Mouse (Mus musculus): ENCODE measurements around the gene Comp. TPM values are rescaled to one million over a fixed set of nuclear protein-coding genes. Genes with fewer than 3 reads are reported as not detected.
A peak's percentile ranks its signal among the peaks of the same experiment; 100 is the strongest.

The Comp gene
- total and polyA plus RNA-seq, 3 experiments = 0.15 TPM; not detected in 2

DNA sequence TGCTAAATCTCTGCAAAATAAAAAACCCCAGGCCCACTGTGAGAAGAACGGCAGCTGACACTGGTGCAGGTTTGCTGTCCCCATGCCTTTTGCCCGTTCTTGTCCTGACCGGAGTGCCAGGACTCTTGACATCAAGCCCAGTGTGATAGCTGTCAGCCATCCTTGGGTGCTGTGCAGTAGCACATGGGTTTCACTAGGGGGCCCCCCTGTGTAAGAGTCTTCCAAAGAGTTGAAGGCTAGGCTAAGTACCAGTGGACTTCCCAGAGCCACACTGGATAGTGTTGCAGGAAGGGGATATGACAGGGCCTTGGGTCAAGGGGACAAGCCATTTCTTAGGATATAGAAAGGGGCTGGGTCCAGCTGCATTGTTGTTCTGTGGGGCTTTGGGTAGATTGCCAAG is 9.9 kb downstream of the Comp start:
- H3K9me3 ChIP-seq (replicated peaks) = no peaks in the 10 kb centered on the region
- H3K4me1 ChIP-seq (ENCODE audit: insufficient read depth, low read depth, low read length) = peaks cover 17% of the 10 kb centered on the region
- DNase-seq (ENCODE audit: low spot score) (peak; percentile 78), ATAC-seq (ENCODE audit: extremely low read depth, insufficient number of reproducible peaks, low FRiP score, poor library complexity, severe bottlenecking) (0 out of 2 replicates have a peak, but pooled peaks have one; percentile 22)
- peak; percentile 66; the same call in 1 of the 2 replicates for TF ChIP-seq CTCF (IDR thresholded peaks at IDR 0.05; ENCODE audit: low read depth, low read length)
- TF ChIP-seq POLR2AphosphoS5 (IDR thresholded peaks at IDR 0.05; ENCODE audit: insufficient replicate concordance, low read depth, low read length) = no peak
- H3K36me3 ChIP-seq (replicated peaks) = peaks cover 46% of the 10 kb centered on the region
- peaks cover 21% of the 10 kb centered on the region for H3K27me3 ChIP-seq (ENCODE audit: insufficient read depth, low read length)
- no peak overlapping the region for H3K4me3 ChIP-seq (ENCODE audit: low read depth, low read length)

DNA sequence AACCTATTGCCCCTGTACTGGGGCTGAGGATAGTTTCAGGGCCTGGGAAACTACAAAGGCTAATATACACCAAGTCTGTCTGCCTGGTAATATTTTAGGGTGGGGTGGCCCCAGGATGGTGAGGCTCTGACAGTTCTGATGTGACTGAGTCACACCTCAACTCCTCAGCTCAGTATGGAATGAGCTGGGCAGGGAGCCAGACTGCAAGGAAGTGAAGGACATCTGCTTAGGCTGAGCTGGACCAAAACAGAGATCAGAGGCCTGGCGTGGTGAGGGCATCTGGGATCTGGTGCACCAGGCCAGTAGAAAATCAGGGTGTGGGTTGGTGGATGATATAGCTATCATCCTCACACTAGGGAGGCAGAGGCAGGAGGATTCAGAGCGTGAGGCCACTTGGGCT is 16.3 kb downstream of the Comp start:
- TF ChIP-seq GATA1 (IDR thresholded peaks at IDR 0.05; ENCODE audit: borderline replicate concordance, low read length) (no peak), TAL1 (conservative IDR thresholded peaks at IDR 0.05; ENCODE audit: low read depth, low read length) (no peak), POLR2AphosphoS5 (IDR thresholded peaks at IDR 0.05; ENCODE audit: insufficient replicate concordance, low read depth, low read length) (no peak)
- Histone ChIP-seq H3K36me3 (replicated peaks) (peaks cover 81% of the 10 kb centered on the region), H3K27me3 (ENCODE audit: insufficient read depth, low read length) (no peaks in the 10 kb centered on the region), H3K9me3 (replicated peaks) (no peaks in the 10 kb centered on the region), H3K4me1 (ENCODE audit: insufficient read depth, low read depth, low read length) (no peaks in the 10 kb centered on the region), H3K4me3 (ENCODE audit: low read depth, low read length) (no peak overlapping the region)
- ATAC-seq (ENCODE audit: extremely low read depth, insufficient number of reproducible peaks, low FRiP score, poor library complexity, severe bottlenecking) = no peak
- DNase-seq (ENCODE audit: low spot score) = no peak

DNA sequence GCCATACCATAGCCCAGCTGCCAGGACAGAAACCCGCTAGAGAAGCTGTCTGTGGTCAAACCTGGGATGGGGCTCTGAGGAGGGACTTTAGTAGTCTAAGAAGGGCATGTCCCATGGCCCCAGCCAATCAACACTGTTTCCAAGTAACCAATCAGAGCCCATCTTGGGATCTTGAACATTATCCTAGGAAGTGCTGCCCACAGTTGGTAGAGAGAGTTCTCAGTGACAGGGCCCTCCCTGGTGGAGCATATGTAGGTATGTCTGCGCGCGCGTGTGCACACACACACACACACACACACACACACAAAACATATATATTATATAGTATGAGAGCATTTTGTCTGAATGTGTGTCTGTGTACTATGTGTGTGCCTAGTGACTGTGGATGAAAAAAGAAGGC is 19.7 kb downstream of the Comp start:
- TF ChIP-seq POLR2AphosphoS5 (IDR thresholded peaks at IDR 0.05; ENCODE audit: insufficient replicate concordance, low read depth, low read length) (no peak), GATA2 (IDR thresholded peaks at IDR 0.05; ENCODE audit: borderline replicate concordance, low read depth, low read length) (no peak), CTCF (IDR thresholded peaks at IDR 0.05; ENCODE audit: low read depth, low read length) (no peak), GATA1 (IDR thresholded peaks at IDR 0.05; ENCODE audit: borderline replicate concordance, low read length) (no peak), TAL1 (conservative IDR thresholded peaks at IDR 0.05; ENCODE audit: low read depth, low read length) (no peak)
- Histone ChIP-seq H3K27me3 (ENCODE audit: insufficient read depth, low read length) (no peaks in the 10 kb centered on the region), H3K4me3 (ENCODE audit: low read depth, low read length) (no peak overlapping the region), H3K36me3 (replicated peaks) (peaks cover 69% of the 10 kb centered on the region), H3K9me3 (replicated peaks) (no peaks in the 10 kb centered on the region), H3K4me1 (ENCODE audit: insufficient read depth, low read depth, low read length) (no peaks in the 10 kb centered on the region)
- DNase-seq (ENCODE audit: low spot score) = no peak
- ATAC-seq (ENCODE audit: extremely low read depth, insufficient number of reproducible peaks, low FRiP score, poor library complexity, severe bottlenecking) = no peak

DNA sequence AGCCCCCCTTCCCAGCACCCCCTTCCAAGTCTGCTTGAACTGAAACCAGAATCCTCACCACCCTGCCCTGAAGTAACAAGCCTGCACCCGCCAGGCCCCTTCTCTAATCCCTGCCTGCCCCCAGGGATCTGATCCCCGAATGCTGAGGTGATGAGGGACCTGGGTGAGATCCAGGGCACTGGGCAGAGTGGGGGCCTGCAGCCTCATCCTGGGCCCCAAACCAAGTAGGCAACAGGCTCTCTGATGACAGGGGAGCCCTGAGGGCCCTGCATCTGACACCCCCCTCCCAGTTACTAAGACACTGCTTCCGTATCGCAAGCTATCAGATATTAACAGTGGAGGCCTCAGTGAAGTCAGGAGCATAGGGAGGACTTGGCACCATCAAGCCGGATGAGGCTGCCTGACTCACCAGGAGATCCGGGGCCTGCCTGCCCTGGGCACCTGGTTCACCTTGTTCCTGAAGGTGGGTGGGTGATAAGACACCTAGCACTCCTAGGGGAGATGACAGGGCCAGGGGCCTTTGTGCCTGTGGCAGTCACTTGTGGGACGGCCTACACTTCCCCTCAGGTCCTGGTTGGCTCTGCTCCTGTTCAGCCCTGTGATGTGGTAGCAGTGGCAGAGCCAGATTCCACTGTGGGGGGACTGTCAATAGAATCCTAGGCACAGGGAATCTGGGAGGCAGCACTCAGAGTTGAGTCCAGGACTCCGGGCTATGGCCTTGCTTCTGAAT is 21.1 kb downstream of the Comp start:
- no peak overlapping the region for H3K4me3 ChIP-seq (ENCODE audit: low read depth, low read length)
- ATAC-seq (ENCODE audit: extremely low read depth, insufficient number of reproducible peaks, low FRiP score, poor library complexity, severe bottlenecking) (no peak), DNase-seq (ENCODE audit: low spot score) (no peak)
- H3K27me3 ChIP-seq (ENCODE audit: insufficient read depth, low read length) = no peaks in the 10 kb centered on the region
- no peaks in the 10 kb centered on the region for H3K4me1 ChIP-seq (ENCODE audit: insufficient read depth, low read depth, low read length)
- peaks cover 63% of the 10 kb centered on the region for H3K36me3 ChIP-seq (replicated peaks)
- no peak for TF ChIP-seq CTCF (IDR thresholded peaks at IDR 0.05; ENCODE audit: low read depth, low read length)
- no peak for TF ChIP-seq GATA2 (IDR thresholded peaks at IDR 0.05; ENCODE audit: borderline replicate concordance, low read depth, low read length)
- TF ChIP-seq GATA1 (IDR thresholded peaks at IDR 0.05; ENCODE audit: borderline replicate concordance, low read length) = no peak
- no peak for TF ChIP-seq TAL1 (conservative IDR thresholded peaks at IDR 0.05; ENCODE audit: low read depth, low read length)
- TF ChIP-seq POLR2AphosphoS5 (IDR thresholded peaks at IDR 0.05; ENCODE audit: insufficient replicate concordance, low read depth, low read length) = no peak
- no peaks in the 10 kb centered on the region for H3K9me3 ChIP-seq (replicated peaks)

DNA sequence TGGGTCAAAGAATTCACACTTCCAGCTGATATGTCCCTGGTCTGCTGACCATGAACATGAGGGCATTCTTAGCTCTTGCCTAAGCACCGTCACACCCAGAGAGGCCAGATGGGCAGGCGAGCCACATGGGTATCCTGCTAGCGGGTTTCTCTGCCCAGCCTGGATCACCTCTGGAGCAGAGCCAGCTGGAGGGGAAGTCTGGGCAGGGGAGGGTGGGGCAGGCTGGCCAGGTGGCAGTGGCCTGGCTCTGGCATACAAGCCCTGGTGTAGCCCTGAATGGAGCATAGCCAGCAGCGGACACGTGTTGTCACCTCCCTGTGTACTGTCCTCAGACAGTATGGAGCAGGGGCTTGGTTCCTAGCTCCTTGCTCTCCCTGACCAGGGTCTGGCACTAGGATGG is 22.3 kb downstream of the Comp start:
- peaks cover 65% of the 10 kb centered on the region for H3K36me3 ChIP-seq (replicated peaks)
- TF ChIP-seq POLR2AphosphoS5 (IDR thresholded peaks at IDR 0.05; ENCODE audit: insufficient replicate concordance, low read depth, low read length) (no peak), GATA1 (IDR thresholded peaks at IDR 0.05; ENCODE audit: borderline replicate concordance, low read length) (no peak), GATA2 (IDR thresholded peaks at IDR 0.05; ENCODE audit: borderline replicate concordance, low read depth, low read length) (no peak), CTCF (IDR thresholded peaks at IDR 0.05; ENCODE audit: low read depth, low read length) (no peak), TAL1 (conservative IDR thresholded peaks at IDR 0.05; ENCODE audit: low read depth, low read length) (no peak)
- H3K4me3 ChIP-seq (ENCODE audit: low read depth, low read length) = no peak overlapping the region

DNA sequence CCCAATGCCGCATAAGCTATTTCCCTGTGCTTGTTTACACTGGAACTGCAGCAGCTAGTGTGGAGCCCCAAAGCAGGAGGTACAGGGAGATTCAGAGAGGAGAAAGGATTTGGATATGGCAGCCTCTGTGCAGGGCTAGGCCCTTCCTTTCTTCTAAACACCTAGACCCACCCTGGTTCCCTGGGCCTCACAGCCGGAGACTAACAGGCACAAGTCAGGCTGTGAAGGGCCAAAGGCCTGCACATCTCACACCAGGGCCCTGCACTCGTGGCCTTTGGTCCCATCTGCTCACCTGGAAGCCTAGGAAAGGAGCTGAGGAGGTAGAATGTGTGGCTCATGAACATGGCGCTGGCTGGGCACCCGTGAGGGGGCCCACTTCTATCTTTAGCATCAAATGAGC is 22.8 kb downstream of the Comp start:
- TF ChIP-seq GATA1 (IDR thresholded peaks at IDR 0.05; ENCODE audit: borderline replicate concordance, low read length) (no peak), CTCF (IDR thresholded peaks at IDR 0.05; ENCODE audit: low read depth, low read length) (no peak), POLR2AphosphoS5 (IDR thresholded peaks at IDR 0.05; ENCODE audit: insufficient replicate concordance, low read depth, low read length) (no peak), GATA2 (IDR thresholded peaks at IDR 0.05; ENCODE audit: borderline replicate concordance, low read depth, low read length) (no peak), TAL1 (conservative IDR thresholded peaks at IDR 0.05; ENCODE audit: low read depth, low read length) (no peak)
- no peak for ATAC-seq (ENCODE audit: extremely low read depth, insufficient number of reproducible peaks, low FRiP score, poor library complexity, severe bottlenecking)
- Histone ChIP-seq H3K27me3 (ENCODE audit: insufficient read depth, low read length) (no peaks in the 10 kb centered on the region), H3K9me3 (replicated peaks) (no peaks in the 10 kb centered on the region), H3K4me1 (ENCODE audit: insufficient read depth, low read depth, low read length) (no peaks in the 10 kb centered on the region), H3K36me3 (replicated peaks) (peaks cover 64% of the 10 kb centered on the region), H3K4me3 (ENCODE audit: low read depth, low read length) (no peak overlapping the region)
- no peak for DNase-seq (ENCODE audit: low spot score)

More for the DNA sequence above, 22.3 kb downstream of the Comp start:
- DNase-seq (ENCODE audit: low spot score) = no peak
- Histone ChIP-seq H3K9me3 (replicated peaks) (no peaks in the 10 kb centered on the region), H3K27me3 (ENCODE audit: insufficient read depth, low read length) (no peaks in the 10 kb centered on the region), H3K4me1 (ENCODE audit: insufficient read depth, low read depth, low read length) (no peaks in the 10 kb centered on the region)
- no peak for ATAC-seq (ENCODE audit: extremely low read depth, insufficient number of reproducible peaks, low FRiP score, poor library complexity, severe bottlenecking)

Measured in G1E (cell line).